Mouse (Mus musculus): Measurements from ENCODE around the gene Olfr1373.

DNA sequence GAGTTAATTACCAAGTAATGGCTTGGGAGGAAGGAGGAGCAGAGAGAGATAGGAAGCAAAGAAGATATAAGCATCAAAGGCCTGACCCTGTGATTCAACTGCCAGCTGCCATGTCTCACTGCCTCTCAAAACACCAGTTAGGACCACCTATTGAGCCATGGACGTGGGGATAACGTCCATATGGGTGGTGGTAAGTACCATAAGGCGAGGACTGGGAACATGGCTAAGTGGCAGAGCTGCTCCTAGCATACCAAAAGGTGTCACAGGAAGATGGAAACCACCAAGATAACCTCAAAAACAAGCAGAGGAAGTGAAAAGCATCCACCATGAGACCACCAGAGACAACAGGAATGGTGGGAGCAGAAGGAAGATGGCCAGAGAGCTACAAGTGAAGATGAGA, 18.2 kb downstream of the Olfr1373 start:
- TF ChIP-seq MAFK (IDR thresholded peaks at IDR 0.05; ENCODE audit: borderline replicate concordance, low read depth, low read length) (no peak), EP300 (IDR thresholded peaks at IDR 0.05; ENCODE audit: low read depth in 1 of 2, low read length in 2 of 2) (no peak), CTCF (IDR thresholded peaks at IDR 0.05 in 2 of 3, conservative IDR thresholded peaks at IDR 0.05 in 1 of 3; ENCODE audit: control insufficient read depth in 1 of 3, insufficient read depth in 1 of 3, low read depth in 2 of 3, low read length in 3 of 3, poor library complexity in 1 of 3, severe bottlenecking in 1 of 3) (no peak), GATA1 (IDR thresholded peaks at IDR 0.05; ENCODE audit: low read depth, low read length) (no peak), MXI1 (IDR thresholded peaks at IDR 0.05; ENCODE audit: low read depth, low read length) (no peak), POLR2A (IDR thresholded peaks at IDR 0.05; ENCODE audit: control insufficient read depth in 1 of 2, insufficient read depth in 1 of 2, low read depth in 1 of 2, low read length in 2 of 2, poor library complexity in 1 of 2) (no peak), NELFE (IDR thresholded peaks at IDR 0.05; ENCODE audit: low read depth, low read length) (no peak), ZMIZ1 (IDR thresholded peaks at IDR 0.05; ENCODE audit: low read depth, low read length) (no peak)

Measured in MEL (cell line).